Mouse (Mus musculus) lung, embryonic 14.5 days (tissue): Measurements from ENCODE around the gene Cers6. TPM values are rescaled to one million over a fixed set of nuclear protein-coding genes. Genes with fewer than 3 reads are reported as not detected.

Experiments
- ATAC-seq: fragments of 200-750 bp; cut with Nextera tagmentation; 2 replicates; pipeline ENCODE4 v1.8.0; 2017; ENCODE audit warnings: mild to moderate bottlenecking, moderate TSS enrichment, moderate library complexity; ENCODE audit not compliant: insufficient read depth
- DNase-seq: peaks from one replicate; pipeline ENCODE4 v3.0.0-alpha.2; 2015
- H3K27ac ChIP-seq: fragments of 300-500 bp; sonication (generic); 2 replicates; pipeline ENCODE4 v1.5.1; 2014; ENCODE audit warnings: low read depth, mild to moderate bottlenecking, moderate library complexity
- H3K27me3 ChIP-seq: fragments of 300-500 bp; sonication (generic); 2 replicates; pipeline ENCODE4 v1.6.1; 2014; ENCODE audit warnings: low read length, control low read depth; ENCODE audit not compliant: insufficient read depth
- H3K36me3 ChIP-seq: fragments of 300-500 bp; sonication (generic); 2 replicates; pipeline ENCODE4 v1.6.1; 2014; ENCODE audit warnings: control low read depth; ENCODE audit not compliant: insufficient read depth
- H3K4me1 ChIP-seq: fragments of 300-500 bp; sonication (generic); 2 replicates; pipeline ENCODE4 v1.6.1; 2014; ENCODE audit warnings: antibody characterized with exemption, control low read depth; ENCODE audit not compliant: insufficient read depth
- H3K4me2 ChIP-seq: fragments of 300-500 bp; sonication (generic); 2 replicates; pipeline ENCODE4 v1.6.1; 2014; ENCODE audit warnings: mild to moderate bottlenecking
- H3K4me3 ChIP-seq: fragments of 300-500 bp; sonication (generic); 2 replicates; pipeline ENCODE4 v1.5.1; 2014; ENCODE audit warnings: low read depth, low read length
- H3K9ac ChIP-seq: fragments of 300-500 bp; sonication (generic); 2 replicates; pipeline ENCODE4 v1.6.1; 2014
- H3K9me3 ChIP-seq: fragments of 300-500 bp; sonication (generic); 2 replicates; pipeline ENCODE4 v1.6.1; 2016; ENCODE audit warnings: low read depth, low read length, control low read depth
- CTCF ChIP-seq: IDR thresholded peaks from 2 replicates; pipeline ENCODE4 v1.5.1; 2016; ENCODE audit warnings: antibody characterized with exemption, low read depth
- WGBS: fragments of 180-500 bp; shearing (Covaris S2); extraction: QIAGEN DNeasy Blood & Tissue Kit; methylation state at CpG from one replicate; pipeline ENCODE4 v1.1.7; 2014; 5-methylcytosine and 5-hydroxymethylcytosine counted together
- polyA plus RNA-seq: library from polyadenylated mRNA; unstranded; fragments of >200 nt; fragmentation: Nextera tagmentation; extraction: Ambion mirVana; gene quantifications from 2 replicates; pipeline ENCODE4 v1.2.1, GENCODE M21; 2014

Cers6 gene
- polyA plus RNA-seq, 1 experiment from 2014 or later, result 26.2 TPM

GRCm38 (mm10) chr2:69064759-69065158, 203.5 kb downstream of the Cers6 start:
- no peak overlapping the region for H3K9ac ChIP-seq
- H3K36me3 ChIP-seq, result no peaks in the 10 kb centered on the region
- no peak for TF ChIP-seq CTCF
- no peaks in the 10 kb centered on the region for H3K9me3 ChIP-seq
- no peaks in the 10 kb centered on the region for H3K27me3 ChIP-seq
- no peak for ATAC-seq
- DNase-seq, result no peak
- no peak overlapping the region for H3K27ac ChIP-seq
- 83% methylated on average over 6 of the region's 6 CpGs for WGBS
- no peak overlapping the region for H3K4me3 ChIP-seq
- no peaks in the 10 kb centered on the region for H3K4me1 ChIP-seq
- no peak overlapping the region for H3K4me2 ChIP-seq

- 47% methylated on average over 7 of the region's 7 CpGs for WGBS
- Histone ChIP-seq H3K4me3 (no peak overlapping the region), H3K4me1 (no peaks in the 10 kb centered on the region), H3K9me3 (no peaks in the 10 kb centered on the region), H3K27me3 (no peaks in the 10 kb centered on the region), H3K9ac (no peak overlapping the region), H3K4me2 (no peak overlapping the region), H3K36me3 (no peaks in the 10 kb centered on the region), H3K27ac (no peak overlapping the region)
- no peak for DNase-seq
- no peak for TF ChIP-seq CTCF
- ATAC-seq, result no peak; the same call in 1 of the 2 replicates
These were observed 210.4 kb downstream of the Cers6 start for GRCm38 (mm10) chr2:69071440-69072235.

- Histone ChIP-seq H3K9me3 (no peaks in the 10 kb centered on the region), H3K4me3 (no peak overlapping the region), H3K36me3 (no peaks in the 10 kb centered on the region), H3K27me3 (no peaks in the 10 kb centered on the region), H3K27ac (no peak overlapping the region), H3K4me2 (no peak overlapping the region), H3K4me1 (no peaks in the 10 kb centered on the region), H3K9ac (no peak overlapping the region)
- DNase-seq (no peak), ATAC-seq (no peak)
- no peak for TF ChIP-seq CTCF
- WGBS, result 70% methylated on average over 3 of the region's 3 CpGs
These were observed 215.9 kb downstream of the Cers6 start for GRCm38 (mm10) chr2:69077189-69077588.

GRCm38 (mm10) chr2:69080760-69081159, 219.5 kb downstream of the Cers6 start:
- ATAC-seq (no peak), DNase-seq (no peak)
- no peak overlapping the region for H3K4me3 ChIP-seq
- no peak for TF ChIP-seq CTCF
- no peaks in the 10 kb centered on the region for H3K9me3 ChIP-seq
- no peak overlapping the region for H3K9ac ChIP-seq
- no peak overlapping the region for H3K27ac ChIP-seq
- H3K4me1 ChIP-seq, result no peaks in the 10 kb centered on the region
- H3K36me3 ChIP-seq, result no peaks in the 10 kb centered on the region
- WGBS, result 73% methylated on average over 1 of the region's 1 CpGs
- H3K4me2 ChIP-seq, result no peak overlapping the region
- H3K27me3 ChIP-seq, result no peaks in the 10 kb centered on the region

GRCm38 (mm10) chr2:69082499-69083197, 221.4 kb downstream of the Cers6 start:
- Histone ChIP-seq H3K9ac (no peak overlapping the region), H3K9me3 (no peaks in the 10 kb centered on the region), H3K27ac (no peak overlapping the region), H3K4me3 (no peak overlapping the region), H3K27me3 (no peaks in the 10 kb centered on the region), H3K36me3 (no peaks in the 10 kb centered on the region), H3K4me2 (no peak overlapping the region), H3K4me1 (no peaks in the 10 kb centered on the region)
- no peak for TF ChIP-seq CTCF
- WGBS, result 57% methylated on average over 8 of the region's 8 CpGs
- ATAC-seq (no peak), DNase-seq (no peak)

GRCm38 (mm10) chr2:69083198-69083509, 221.9 kb downstream of the Cers6 start:
- no peaks in the 10 kb centered on the region for H3K36me3 ChIP-seq
- no peak for ATAC-seq
- no peak for TF ChIP-seq CTCF
- WGBS, result 89% methylated on average over 3 of the region's 3 CpGs
- no peaks in the 10 kb centered on the region for H3K4me1 ChIP-seq
- H3K27me3 ChIP-seq, result no peaks in the 10 kb centered on the region
- H3K9me3 ChIP-seq, result no peaks in the 10 kb centered on the region
- no peak overlapping the region for H3K4me3 ChIP-seq
- no peak overlapping the region for H3K4me2 ChIP-seq
- H3K9ac ChIP-seq, result no peak overlapping the region
- no peak overlapping the region for H3K27ac ChIP-seq
- DNase-seq, result no peak

- Histone ChIP-seq H3K4me3 (no peak overlapping the region), H3K27ac (no peak overlapping the region), H3K4me2 (no peak overlapping the region), H3K9ac (no peak overlapping the region), H3K4me1 (no peaks in the 10 kb centered on the region), H3K36me3 (no peaks in the 10 kb centered on the region), H3K9me3 (no peaks in the 10 kb centered on the region), H3K27me3 (no peaks in the 10 kb centered on the region)
- 77% methylated on average over 6 of the region's 6 CpGs for WGBS
- no peak for TF ChIP-seq CTCF
- DNase-seq (no peak), ATAC-seq (no peak)
These were observed 223.2 kb downstream of the Cers6 start for GRCm38 (mm10) chr2:69084416-69084815.
